Mouse (Mus musculus): ENCODE data around the gene Cd3g. TPM values are rescaled to one million over a fixed set of nuclear protein-coding genes. Genes with fewer than 3 reads are reported as not detected.

Gene Cd3g
- 0.65 and 1.6 TPM in 2 replicates for polyA plus RNA-seq (2012; rRNA removed; ENCODE audit: low replicate concordance)

GRCm38 (mm10) chr9:44980242-44980641 lies at the start of gene Cd3g:
Gene Cd3g, minus strand, starts transcription at chr9:44980431.

GRCm38 (mm10) chr9:45009180-45010078 lies 29.2 kb upstream of the Cd3g start, which contains the start of gene Cd3e:
Gene Cd3e, minus strand, starts transcription at chr9:45009627.

GRCm38 (mm10) chr9:44981676-44982075 lies 1.4 kb upstream of the Cd3g start, which contains the start of gene Cd3d:
Gene Cd3d, plus strand, starts transcription at chr9:44981786.

GRCm38 (mm10) chr9:44965126-44965832 lies 15.0 kb downstream of the Cd3g start, which contains the start of gene Ube4a:
Gene Ube4a, minus strand, starts transcription at chr9:44965600.

DNA sequence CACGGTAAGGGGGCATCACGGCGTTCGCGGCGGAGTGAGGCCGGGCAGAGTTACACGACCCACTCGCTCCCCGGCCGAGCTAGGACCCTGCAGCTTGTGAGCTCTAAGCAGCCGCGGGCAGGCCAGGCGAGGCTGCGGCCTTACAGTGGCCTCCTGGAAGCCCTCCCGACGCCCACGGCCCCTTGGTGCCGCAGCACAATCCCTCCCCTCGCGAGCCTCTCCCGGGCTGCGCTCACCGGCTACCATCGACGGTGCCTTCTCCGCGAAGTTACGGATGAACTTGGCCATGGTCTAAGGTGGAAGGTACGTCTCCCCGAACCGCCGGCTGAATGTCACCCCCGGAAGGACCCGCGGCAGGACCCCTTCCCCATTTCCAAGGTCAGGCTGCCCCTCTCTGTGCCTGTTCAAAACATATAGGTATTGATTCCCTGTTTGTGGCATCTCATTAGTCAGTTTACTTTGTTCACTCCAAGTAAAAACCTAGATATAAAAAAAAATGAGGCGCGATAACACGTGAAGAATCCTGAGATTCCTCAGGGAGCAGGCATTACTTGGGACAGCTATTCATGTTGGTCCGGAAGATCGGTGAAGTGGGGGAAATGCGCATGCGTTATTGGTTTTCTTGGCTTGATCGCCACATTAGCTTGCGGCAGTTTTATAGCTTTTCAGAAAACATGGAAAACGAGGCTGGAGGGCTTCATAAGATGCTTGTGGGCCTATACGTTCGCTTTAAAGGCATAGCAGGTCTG lies 59.7 kb downstream of the Cd3g start, which contains the start of gene Atp5l:
Atp5l (minus strand) TSS at position 369 of the 749 bp plus-strand sequence.

Other genes with a start within 250 kb of the Cd3g start
- gene Phldb1, start 245.2 kb downstream of the Cd3g start, polyA plus RNA-seq (2012; rRNA removed; ENCODE audit: low replicate concordance), result 37.7 and 70.1 TPM in 2 replicates
- gene Arcn1, start 212.6 kb downstream of the Cd3g start, polyA plus RNA-seq (2012; rRNA removed; ENCODE audit: low replicate concordance), result 23.4 and 24.5 TPM in 2 replicates
- 17.6 and 24.9 TPM in 2 replicates for gene Ift46, start 212.5 kb downstream of the Cd3g start, polyA plus RNA-seq (2012; rRNA removed; ENCODE audit: low replicate concordance)
- gene Tmem25, start 181.1 kb downstream of the Cd3g start, polyA plus RNA-seq (2012; rRNA removed; ENCODE audit: low replicate concordance), result 5.6 and 6.3 TPM in 2 replicates
- 10.9 and 18.2 TPM in 2 replicates for gene Ttc36, start 177.4 kb downstream of the Cd3g start, polyA plus RNA-seq (2012; rRNA removed; ENCODE audit: low replicate concordance)
- 4.2 and 8.4 TPM in 2 replicates for gene Kmt2a, start 99.1 kb downstream of the Cd3g start, polyA plus RNA-seq (2012; rRNA removed; ENCODE audit: low replicate concordance)
- gene Atp5l, start 59.7 kb downstream of the Cd3g start, polyA plus RNA-seq (2012; rRNA removed; ENCODE audit: low replicate concordance), result 155 and 339 TPM in 2 replicates
- 3.0 and 4.0 TPM in 2 replicates for gene Ube4a, start 14.8 kb downstream of the Cd3g start, polyA plus RNA-seq (2012; rRNA removed; ENCODE audit: low replicate concordance)
- gene Cd3d, start 1.4 kb upstream of the Cd3g start, polyA plus RNA-seq (2012; rRNA removed; ENCODE audit: low replicate concordance), result 0.64 and 2.9 TPM in 2 replicates
- gene Cd3e, start 29.2 kb upstream of the Cd3g start, polyA plus RNA-seq (2012; rRNA removed; ENCODE audit: low replicate concordance), result 5.1 and 13.8 TPM in 2 replicates
- 7.6 and 16.9 TPM in 2 replicates for gene Mpzl2, start 59.4 kb upstream of the Cd3g start, polyA plus RNA-seq (2012; rRNA removed; ENCODE audit: low replicate concordance)
- 1.5 and 2.1 TPM in 2 replicates for gene Mpzl3, start 74.8 kb upstream of the Cd3g start, polyA plus RNA-seq (2012; rRNA removed; ENCODE audit: low replicate concordance)
- gene Jaml, start 98.8 kb upstream of the Cd3g start, polyA plus RNA-seq (2012; rRNA removed; ENCODE audit: low replicate concordance), result 1.2 TPM in 2 replicates
- 0.71 and 0.75 TPM in 2 replicates for gene Scn2b, start 137.4 kb upstream of the Cd3g start, polyA plus RNA-seq (2012; rRNA removed; ENCODE audit: low replicate concordance)
- gene Scn4b, start 158.0 kb upstream of the Cd3g start, polyA plus RNA-seq (2012; rRNA removed; ENCODE audit: low replicate concordance), result 0.05 TPM in 1 of 2 replicates, not detected in the other
- 0.05 TPM in 1 of 2 replicates, not detected in the other for gene BC049352, start 201.6 kb upstream of the Cd3g start, polyA plus RNA-seq (2012; rRNA removed; ENCODE audit: low replicate concordance)
- gene Tmprss4, start 223.7 kb upstream of the Cd3g start, polyA plus RNA-seq (2012; rRNA removed; ENCODE audit: low replicate concordance), result 46.7 and 62.2 TPM in 2 replicates

Measured in duodenum, adult 2 months (tissue).